12 mouse cellular contexts compared by ENCODE assay signal in the genomic region with DNA sequence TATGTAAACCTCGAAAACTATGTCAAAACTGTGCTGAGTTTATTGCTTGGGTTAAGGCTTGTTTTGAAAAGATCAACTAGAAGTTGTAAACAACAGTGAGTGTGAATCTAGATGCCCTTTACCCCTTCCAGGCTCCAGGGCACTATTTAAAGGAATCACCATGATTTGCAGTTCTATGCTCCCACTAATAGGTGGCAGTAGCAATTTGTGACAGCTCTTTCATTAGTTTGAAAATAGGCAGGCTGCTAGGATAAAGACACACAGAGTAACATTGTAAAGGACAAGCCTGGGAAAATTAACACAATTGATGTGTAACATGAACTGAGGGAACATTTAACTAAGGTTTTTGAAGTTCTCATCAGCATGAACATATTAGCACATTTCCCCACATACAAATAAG.
A peak's percentile ranks its signal among the peaks of the same experiment; 100 is the strongest.
DNase-seq lines count a peak whose midpoint lies in the region; TF ChIP-seq lines count a peak whose summit lies in the region.
"Had no signal": no experiment of that assay in that cellular context is flagged by ENCODE, and none has a peak within 500 bp of the region (broad histone marks: within the 10 kb centered on the region; RNA-seq: fewer than 3 reads in every experiment).

No protein-coding gene starts in this region.

- no peak for TF ChIP-seq CTCF in lung, adult 2 months (IDR thresholded peaks at IDR 0.05; ENCODE audit: insufficient read depth, low read length)
- TF ChIP-seq CTCF in cortical plate, adult 2 months (IDR thresholded peaks at IDR 0.05; ENCODE audit: extremely low read depth, insufficient read depth, low read length), result peak; percentile 8; the same call in 1 of the 2 replicates

- 27% methylated on average over 1 of the region's 1 CpGs for WGBS in lung, adult 2 months

- H3K4me3 ChIP-seq in lung, adult 2 months (replicated peaks; ENCODE audit: extremely low read depth, low read depth, low read length), result no peak overlapping the region
- H3K4me3 ChIP-seq in cortical plate, adult 2 months (ENCODE audit: insufficient read depth, low read length), result no peak overlapping the region
- H3K4me3 ChIP-seq: hindbrain, embryonic 15.5 days had no signal

- H3K4me1 ChIP-seq in lung, adult 2 months (ENCODE audit: control insufficient read depth, insufficient read depth, low read length), result no peaks in the 10 kb centered on the region
- no peaks in the 10 kb centered on the region for H3K4me1 ChIP-seq in cortical plate, adult 2 months (ENCODE audit: control insufficient read depth, insufficient read depth, low read length)
- H3K4me1 ChIP-seq: hindbrain, embryonic 15.5 days had no signal

- TF ChIP-seq POLR2A in lung, adult 2 months (IDR thresholded peaks at IDR 0.05; ENCODE audit: borderline replicate concordance, extremely low read depth, low read depth, low read length), result no peak
- TF ChIP-seq POLR2A in cortical plate, adult 2 months (IDR thresholded peaks at IDR 0.05; ENCODE audit: extremely low read depth, insufficient read depth, low read length), result no peak

- H3K27ac ChIP-seq in cortical plate, adult 2 months (ENCODE audit: insufficient read depth, low read length), result no peak overlapping the region
- H3K27ac ChIP-seq: hindbrain, embryonic 15.5 days had no signal

- peak; percentile 10 for DNase-seq in heart, postnatal 4 days
- DNase-seq in heart, adult 11 months, result no peak
- peak; percentile 20 for DNase-seq in lung, postnatal 10 days
- DNase-seq in lung, adult 2 months, result no peak
- peak; percentile 72 for DNase-seq in retina, embryonic 14.5 days (ENCODE audit: low spot score)
- no peak for DNase-seq in urinary bladder, postnatal 36 days (ENCODE audit: low spot score in 2 of 2)
- no peak for DNase-seq in B cell, adult 2 months
- DNase-seq: cerebellum, adult 18-20 months; layer of hippocampus, postnatal 36 days; thymus, postnatal 14 days had no signal

Comparison
In these comparisons a context has a peak if more than half of its experiments do, and no peak if none do; other contexts are left out.
1. DNase-seq: peak in heart, postnatal 4 days (single experiment), lung, postnatal 10 days (single experiment) and retina, embryonic 14.5 days (single experiment); none in heart, adult 11 months (single experiment), lung, adult 2 months (single experiment), urinary bladder, postnatal 36 days (0 of 2) and B cell, adult 2 months (0 of 2).